Mouse (Mus musculus): Measurements from ENCODE around the gene Syt16. TPM values are rescaled to one million over a fixed set of nuclear protein-coding genes. Genes with fewer than 3 reads are reported as not detected.

Syt16 gene
- polyA plus RNA-seq, 1 experiment: 0.61 TPM

DNA sequence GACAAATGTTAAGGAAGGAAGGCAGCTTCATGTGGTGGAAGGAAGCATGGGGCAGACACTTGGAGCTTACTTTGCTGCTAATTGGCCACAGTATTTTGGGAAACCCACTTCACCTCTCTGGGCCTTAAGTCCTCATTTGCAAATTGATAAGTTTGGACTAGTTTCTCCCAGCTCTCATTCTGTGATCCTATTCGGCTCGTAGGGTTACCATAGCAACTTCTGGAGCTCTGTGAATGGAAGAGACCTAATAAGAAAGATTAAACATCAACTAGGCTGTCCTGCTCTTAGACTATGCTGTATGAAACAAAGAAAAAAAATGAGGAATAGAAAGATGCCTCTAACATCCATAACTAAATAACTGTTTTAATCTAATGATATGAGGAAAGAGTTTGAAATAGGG lies 134.3 kb downstream of the Syt16 start:
- H3K4me3 ChIP-seq (ENCODE audit: control insufficient read depth, low read depth, low read length): no peak overlapping the region
- TF ChIP-seq POLR2A (IDR thresholded peaks at IDR 0.05; ENCODE audit: control insufficient read depth, low read depth, low read length): no peak
- TF ChIP-seq CTCF (IDR thresholded peaks at IDR 0.05; ENCODE audit: control insufficient read depth, insufficient read depth, insufficient replicate concordance, low read depth, low read length): no peak

DNA sequence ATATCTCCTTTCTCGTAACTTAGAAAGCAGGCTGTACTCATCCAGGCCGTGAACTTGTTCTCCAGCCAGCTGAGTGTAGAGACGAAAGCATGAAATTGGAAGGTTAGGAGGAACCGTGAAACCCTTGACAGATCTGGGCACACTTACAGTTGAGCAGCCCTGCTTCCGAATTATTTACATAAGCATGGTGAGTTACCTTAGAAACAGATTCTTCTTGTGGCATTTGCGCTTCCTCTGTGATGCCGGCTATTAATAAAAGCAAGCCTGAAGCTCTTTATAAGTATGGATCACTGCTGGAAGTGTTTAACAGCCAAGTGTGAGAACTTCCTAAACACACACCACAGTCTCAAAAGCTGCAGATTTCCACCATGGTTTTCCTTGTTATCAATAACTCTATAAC lies 144.7 kb downstream of the Syt16 start:
- Histone ChIP-seq H3K36me3 (ENCODE audit: control insufficient read depth, insufficient read depth, low read length) (no peaks in the 10 kb centered on the region), H3K27ac (ENCODE audit: control insufficient read depth, insufficient read depth, low read depth, low read length) (no peak overlapping the region), H3K4me1 (ENCODE audit: control insufficient read depth, insufficient read depth, low read length) (no peaks in the 10 kb centered on the region), H3K27me3 (ENCODE audit: control insufficient read depth, insufficient read depth, low read length) (no peaks in the 10 kb centered on the region), H3K4me3 (ENCODE audit: control insufficient read depth, low read depth, low read length) (no peak overlapping the region)
- TF ChIP-seq POLR2A (IDR thresholded peaks at IDR 0.05; ENCODE audit: control insufficient read depth, low read depth, low read length) (no peak), CTCF (IDR thresholded peaks at IDR 0.05; ENCODE audit: control insufficient read depth, insufficient read depth, insufficient replicate concordance, low read depth, low read length) (no peak)

More for the DNA sequence above, 134.3 kb downstream of the Syt16 start:
- Histone ChIP-seq H3K4me1 (ENCODE audit: control insufficient read depth, insufficient read depth, low read length) (no peaks in the 10 kb centered on the region), H3K27me3 (ENCODE audit: control insufficient read depth, insufficient read depth, low read length) (no peaks in the 10 kb centered on the region), H3K36me3 (ENCODE audit: control insufficient read depth, insufficient read depth, low read length) (no peaks in the 10 kb centered on the region), H3K27ac (ENCODE audit: control insufficient read depth, insufficient read depth, low read depth, low read length) (no peak overlapping the region)

DNA sequence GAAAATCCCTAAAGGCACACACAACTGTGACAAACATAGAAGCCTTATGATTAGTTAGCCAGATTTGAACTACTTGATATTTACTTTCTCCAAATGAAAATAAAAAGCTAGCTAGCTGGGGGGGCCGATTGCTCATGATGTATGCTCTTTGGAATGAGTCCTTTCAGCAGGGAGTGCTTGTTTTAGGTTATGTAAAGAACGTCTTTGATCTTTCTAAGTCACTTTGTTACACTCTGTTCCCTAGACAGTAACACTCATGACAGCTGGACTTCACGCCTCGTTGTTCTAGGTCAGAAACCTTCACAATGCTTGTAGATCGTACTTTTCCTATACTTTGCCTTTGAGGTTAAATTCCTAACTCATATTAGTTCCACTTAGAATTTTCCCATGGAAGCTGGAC lies 146.9 kb downstream of the Syt16 start:
- H3K27ac ChIP-seq (ENCODE audit: control insufficient read depth, insufficient read depth, low read depth, low read length): no peak overlapping the region
- H3K27me3 ChIP-seq (ENCODE audit: control insufficient read depth, insufficient read depth, low read length): no peaks in the 10 kb centered on the region
- TF ChIP-seq POLR2A (IDR thresholded peaks at IDR 0.05; ENCODE audit: control insufficient read depth, low read depth, low read length): no peak
- TF ChIP-seq CTCF (IDR thresholded peaks at IDR 0.05; ENCODE audit: control insufficient read depth, insufficient read depth, insufficient replicate concordance, low read depth, low read length): no peak
- H3K4me1 ChIP-seq (ENCODE audit: control insufficient read depth, insufficient read depth, low read length): no peaks in the 10 kb centered on the region
- H3K4me3 ChIP-seq (ENCODE audit: control insufficient read depth, low read depth, low read length): no peak overlapping the region
- no peaks in the 10 kb centered on the region for H3K36me3 ChIP-seq (ENCODE audit: control insufficient read depth, insufficient read depth, low read length)

DNA sequence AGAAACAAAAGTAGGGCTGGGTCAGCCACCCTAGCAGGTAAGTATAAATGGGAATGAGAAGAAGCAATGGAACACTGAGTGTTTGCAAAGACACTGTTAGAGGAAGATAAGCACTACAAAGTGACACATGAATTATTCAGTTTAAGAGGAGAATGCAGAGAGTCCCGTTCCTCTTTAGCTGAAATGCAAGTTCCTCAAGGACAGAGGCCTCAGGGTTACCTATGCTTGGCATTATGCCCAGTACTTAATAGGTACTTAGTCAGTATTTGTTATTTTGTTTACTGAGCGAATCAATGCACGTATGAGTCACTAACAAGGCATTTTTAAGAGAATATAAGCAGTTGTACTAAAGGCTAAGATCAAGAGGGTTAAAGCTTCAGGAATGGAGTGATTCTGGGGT lies 163.3 kb downstream of the Syt16 start:
- Histone ChIP-seq H3K27me3 (ENCODE audit: control insufficient read depth, insufficient read depth, low read length) (no peaks in the 10 kb centered on the region), H3K36me3 (ENCODE audit: control insufficient read depth, insufficient read depth, low read length) (no peaks in the 10 kb centered on the region), H3K4me3 (ENCODE audit: control insufficient read depth, low read depth, low read length) (no peak overlapping the region), H3K4me1 (ENCODE audit: control insufficient read depth, insufficient read depth, low read length) (no peaks in the 10 kb centered on the region), H3K27ac (ENCODE audit: control insufficient read depth, insufficient read depth, low read depth, low read length) (no peak overlapping the region)
- TF ChIP-seq CTCF (IDR thresholded peaks at IDR 0.05; ENCODE audit: control insufficient read depth, insufficient read depth, insufficient replicate concordance, low read depth, low read length): no peak
- no peak for TF ChIP-seq POLR2A (IDR thresholded peaks at IDR 0.05; ENCODE audit: control insufficient read depth, low read depth, low read length)

DNA sequence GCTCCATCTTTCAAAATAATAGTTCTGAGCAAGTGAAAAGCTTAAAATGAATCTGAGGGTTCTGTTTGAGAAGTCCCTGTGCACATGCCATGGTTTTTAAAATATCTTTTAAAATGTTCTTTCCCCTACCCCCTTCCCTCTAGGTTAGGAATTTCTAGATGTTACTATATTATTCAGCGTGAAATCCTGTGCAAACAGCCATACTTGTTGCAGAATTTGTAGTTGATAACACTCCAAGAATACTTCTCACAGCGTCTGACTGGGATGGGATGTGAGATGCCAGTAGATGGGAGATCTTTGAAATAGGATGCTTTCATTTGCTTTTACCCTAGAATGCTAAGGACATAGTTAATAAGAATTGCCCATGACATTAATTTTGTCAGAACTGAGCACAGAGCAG lies 165.6 kb downstream of the Syt16 start:
- Histone ChIP-seq H3K27ac (ENCODE audit: control insufficient read depth, insufficient read depth, low read depth, low read length) (no peak overlapping the region), H3K4me1 (ENCODE audit: control insufficient read depth, insufficient read depth, low read length) (no peaks in the 10 kb centered on the region), H3K36me3 (ENCODE audit: control insufficient read depth, insufficient read depth, low read length) (no peaks in the 10 kb centered on the region), H3K27me3 (ENCODE audit: control insufficient read depth, insufficient read depth, low read length) (no peaks in the 10 kb centered on the region), H3K4me3 (ENCODE audit: control insufficient read depth, low read depth, low read length) (no peak overlapping the region)
- TF ChIP-seq POLR2A (IDR thresholded peaks at IDR 0.05; ENCODE audit: control insufficient read depth, low read depth, low read length): no peak
- TF ChIP-seq CTCF (IDR thresholded peaks at IDR 0.05; ENCODE audit: control insufficient read depth, insufficient read depth, insufficient replicate concordance, low read depth, low read length): no peak

DNA sequence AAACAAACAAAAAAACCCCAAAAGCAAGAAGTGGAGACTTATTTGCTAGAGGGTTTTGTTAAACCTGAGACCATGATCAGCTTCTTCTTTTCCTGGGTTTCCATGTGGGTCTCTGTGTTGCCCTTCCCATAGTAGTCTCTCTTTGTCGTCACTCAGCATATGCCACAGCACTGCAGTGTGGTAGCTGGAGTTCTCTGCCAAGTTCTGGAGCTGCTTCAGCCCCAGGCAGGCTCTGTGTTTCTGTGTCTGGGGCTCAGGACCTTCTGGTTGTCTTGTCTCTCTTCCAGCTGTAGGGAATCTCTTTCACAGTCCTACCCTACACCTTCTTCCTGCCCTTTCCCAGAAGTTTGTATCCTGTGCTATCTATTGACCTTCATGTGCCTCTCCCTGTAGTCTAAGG lies 173.8 kb downstream of the Syt16 start:
- no peak overlapping the region for H3K27ac ChIP-seq (ENCODE audit: control insufficient read depth, insufficient read depth, low read depth, low read length)
- H3K27me3 ChIP-seq (ENCODE audit: control insufficient read depth, insufficient read depth, low read length): no peaks in the 10 kb centered on the region
- H3K36me3 ChIP-seq (ENCODE audit: control insufficient read depth, insufficient read depth, low read length): no peaks in the 10 kb centered on the region
- no peak overlapping the region for H3K4me3 ChIP-seq (ENCODE audit: control insufficient read depth, low read depth, low read length)
- no peaks in the 10 kb centered on the region for H3K4me1 ChIP-seq (ENCODE audit: control insufficient read depth, insufficient read depth, low read length)
- TF ChIP-seq CTCF (IDR thresholded peaks at IDR 0.05; ENCODE audit: control insufficient read depth, insufficient read depth, insufficient replicate concordance, low read depth, low read length) (no peak), POLR2A (IDR thresholded peaks at IDR 0.05; ENCODE audit: control insufficient read depth, low read depth, low read length) (no peak)

DNA sequence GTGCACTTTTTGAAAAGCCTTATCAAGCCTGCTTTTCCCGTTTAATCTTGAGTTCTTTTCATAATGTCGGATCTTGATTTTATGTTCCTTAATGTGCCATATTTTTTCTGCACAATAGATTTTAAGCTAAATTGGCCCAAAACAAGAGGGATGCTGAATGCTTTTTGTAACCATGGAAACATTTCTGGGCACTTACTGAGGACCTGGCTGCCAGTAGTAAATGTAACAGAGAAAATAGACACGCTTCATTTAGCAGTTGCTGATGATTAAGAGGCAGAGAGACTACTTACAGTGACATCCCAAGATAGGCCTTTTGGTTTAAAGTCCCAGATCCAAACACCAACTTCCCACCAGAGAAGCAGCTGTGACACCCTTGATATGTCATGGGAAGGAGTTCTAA lies 176.4 kb downstream of the Syt16 start:
- TF ChIP-seq CTCF (IDR thresholded peaks at IDR 0.05; ENCODE audit: control insufficient read depth, insufficient read depth, insufficient replicate concordance, low read depth, low read length) (no peak), POLR2A (IDR thresholded peaks at IDR 0.05; ENCODE audit: control insufficient read depth, low read depth, low read length) (no peak)
- Histone ChIP-seq H3K36me3 (ENCODE audit: control insufficient read depth, insufficient read depth, low read length) (no peaks in the 10 kb centered on the region), H3K4me3 (ENCODE audit: control insufficient read depth, low read depth, low read length) (no peak overlapping the region), H3K27me3 (ENCODE audit: control insufficient read depth, insufficient read depth, low read length) (no peaks in the 10 kb centered on the region), H3K27ac (ENCODE audit: control insufficient read depth, insufficient read depth, low read depth, low read length) (no peak overlapping the region), H3K4me1 (ENCODE audit: control insufficient read depth, insufficient read depth, low read length) (no peaks in the 10 kb centered on the region)

DNA sequence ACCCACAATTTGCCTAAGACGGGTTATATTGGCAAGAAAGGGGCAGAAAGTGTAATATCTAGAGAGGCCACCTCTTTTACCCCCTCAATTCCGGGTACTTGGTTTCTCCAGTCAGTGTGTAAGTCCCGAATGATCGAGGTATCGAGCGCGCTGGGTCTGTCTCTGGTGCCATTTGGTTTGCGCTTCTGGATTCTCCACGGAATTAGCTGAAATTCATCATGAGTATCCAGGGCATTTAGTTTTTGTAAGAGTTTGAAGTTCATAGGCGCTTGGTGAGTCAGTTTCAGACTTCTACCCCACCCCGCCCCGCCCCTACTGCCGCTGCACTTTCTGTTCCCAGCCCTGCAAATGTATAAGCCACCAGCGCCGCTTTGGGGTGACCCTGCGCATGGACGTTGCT lies 187.1 kb downstream of the Syt16 start:
- H3K4me1 ChIP-seq (ENCODE audit: control insufficient read depth, insufficient read depth, low read length): peaks cover 3% of the 10 kb centered on the region
- no peak for TF ChIP-seq POLR2A (IDR thresholded peaks at IDR 0.05; ENCODE audit: control insufficient read depth, low read depth, low read length)
- no peak for TF ChIP-seq CTCF (IDR thresholded peaks at IDR 0.05; ENCODE audit: control insufficient read depth, insufficient read depth, insufficient replicate concordance, low read depth, low read length)
- H3K4me3 ChIP-seq (ENCODE audit: control insufficient read depth, low read depth, low read length): no peak overlapping the region
- no peaks in the 10 kb centered on the region for H3K36me3 ChIP-seq (ENCODE audit: control insufficient read depth, insufficient read depth, low read length)
- no peak overlapping the region for H3K27ac ChIP-seq (ENCODE audit: control insufficient read depth, insufficient read depth, low read depth, low read length)
- H3K27me3 ChIP-seq (ENCODE audit: control insufficient read depth, insufficient read depth, low read length): no peaks in the 10 kb centered on the region
